Mouse (Mus musculus): ENCODE measurements around the gene Bcap29. TPM values are rescaled to one million over a fixed set of nuclear protein-coding genes. Genes with fewer than 3 reads are reported as not detected.

The Bcap29 gene
- total and polyA plus RNA-seq, 2 experiments = 1.1 to 8.3 TPM

DNA sequence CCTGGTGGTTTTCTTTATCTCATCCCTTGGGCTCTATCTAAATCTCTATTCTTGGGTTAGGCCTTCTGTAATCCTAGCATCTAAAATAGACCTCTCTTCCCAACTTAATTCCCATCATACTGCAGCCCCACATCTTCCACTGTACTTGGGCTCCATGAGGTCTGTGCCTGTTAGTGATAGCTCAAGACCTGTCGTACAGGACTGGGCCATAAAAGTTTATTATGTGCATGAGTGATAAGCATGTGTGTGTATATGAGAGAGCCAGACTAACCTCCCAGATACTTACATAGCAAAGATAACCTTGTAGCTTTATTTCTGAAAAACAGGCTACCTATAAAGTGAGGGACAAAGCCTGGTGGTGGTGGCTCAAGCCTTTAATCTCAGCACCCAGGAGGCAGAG, 80.1 kb downstream of the Bcap29 start:
- Histone ChIP-seq H3K9ac (ENCODE audit: low read depth, low read length) (no peak overlapping the region), H3K4me3 (ENCODE audit: insufficient read depth, low read depth, low read length) (no peak overlapping the region), H3K4me1 (ENCODE audit: control insufficient read depth, insufficient read depth, low read length) (peaks cover 1% of the 10 kb centered on the region; the same call in 1 of the 2 replicates), H3K27ac (replicated peaks; ENCODE audit: insufficient read depth, low read depth, low read length) (no peak overlapping the region), H3K27me3 (ENCODE audit: control insufficient read depth, insufficient read depth, low read length) (peaks cover 13% of the 10 kb centered on the region), H3K79me2 (ENCODE audit: control insufficient read depth, insufficient read depth, low read length) (no peaks in the 10 kb centered on the region), H3K36me3 (ENCODE audit: control insufficient read depth, insufficient read depth, low read length) (no peaks in the 10 kb centered on the region)
- no peak for TF ChIP-seq CTCF (IDR thresholded peaks at IDR 0.05; ENCODE audit: low read depth, low read length)
- no peak for TF ChIP-seq POLR2A (IDR thresholded peaks at IDR 0.05; ENCODE audit: extremely low read depth, insufficient read depth, low read length)
- DNase-seq (ENCODE audit: extremely low read depth, low read depth, low spot score) = no peak
- 93% methylated on average over 1 of the region's 1 CpGs for WGBS

DNA sequence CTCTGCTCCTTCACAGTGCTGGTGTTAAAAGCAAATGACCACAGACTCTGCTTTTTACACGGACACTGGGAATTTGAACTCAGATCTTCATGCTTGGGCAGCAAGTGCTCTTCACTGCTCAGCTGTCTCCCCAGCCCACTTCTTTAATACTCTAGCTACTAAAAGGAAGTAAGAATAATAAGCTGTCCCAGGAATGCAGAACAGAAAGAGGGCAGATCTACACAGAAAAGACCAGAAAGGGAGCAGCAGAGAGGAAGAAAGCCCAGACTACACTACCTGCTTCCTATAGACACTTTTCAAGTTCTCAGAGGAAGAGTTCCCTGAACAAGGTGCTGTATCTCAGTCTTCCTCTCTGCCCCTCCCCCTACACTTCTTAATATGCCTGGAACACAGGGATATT, 83.2 kb downstream of the Bcap29 start:
- WGBS = 74% methylated on average over 1 of the region's 1 CpGs
- TF ChIP-seq POLR2A (IDR thresholded peaks at IDR 0.05; ENCODE audit: extremely low read depth, insufficient read depth, low read length) (no peak), CTCF (IDR thresholded peaks at IDR 0.05; ENCODE audit: low read depth, low read length) (no peak)
- Histone ChIP-seq H3K27ac (replicated peaks; ENCODE audit: insufficient read depth, low read depth, low read length) (no peak overlapping the region), H3K79me2 (ENCODE audit: control insufficient read depth, insufficient read depth, low read length) (no peaks in the 10 kb centered on the region), H3K4me3 (ENCODE audit: insufficient read depth, low read depth, low read length) (no peak overlapping the region), H3K36me3 (ENCODE audit: control insufficient read depth, insufficient read depth, low read length) (no peaks in the 10 kb centered on the region), H3K4me1 (ENCODE audit: control insufficient read depth, insufficient read depth, low read length) (no peaks in the 10 kb centered on the region), H3K9ac (ENCODE audit: low read depth, low read length) (no peak overlapping the region), H3K27me3 (ENCODE audit: control insufficient read depth, insufficient read depth, low read length) (peaks cover 5% of the 10 kb centered on the region; the same call in 1 of the 2 replicates)
- no peak for DNase-seq (ENCODE audit: extremely low read depth, low read depth, low spot score)

DNA sequence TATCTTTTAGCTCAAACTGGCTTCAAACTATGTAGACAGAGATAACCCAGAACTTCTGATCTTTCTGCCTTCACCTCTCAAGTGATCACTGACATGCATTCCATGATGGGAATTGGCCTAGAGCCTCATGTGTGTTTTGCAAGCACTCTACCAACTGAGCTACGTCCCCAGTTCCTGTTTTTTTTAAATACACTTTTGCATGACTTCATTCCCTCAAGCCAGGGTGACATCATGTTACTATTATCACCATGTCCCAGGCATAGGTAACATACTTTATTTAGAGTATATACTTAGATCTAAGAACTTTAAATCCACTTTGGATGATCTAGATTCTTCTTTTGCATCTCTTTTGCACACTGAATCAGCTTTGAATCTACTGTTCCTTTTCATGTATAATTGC, 88.4 kb downstream of the Bcap29 start:
- no peaks in the 10 kb centered on the region for H3K4me1 ChIP-seq (ENCODE audit: control insufficient read depth, insufficient read depth, low read length)
- H3K36me3 ChIP-seq (ENCODE audit: control insufficient read depth, insufficient read depth, low read length) = no peaks in the 10 kb centered on the region
- TF ChIP-seq POLR2A (IDR thresholded peaks at IDR 0.05; ENCODE audit: extremely low read depth, insufficient read depth, low read length) (no peak), CTCF (IDR thresholded peaks at IDR 0.05; ENCODE audit: low read depth, low read length) (no peak)
- WGBS = 49% methylated on average over 1 of the region's 1 CpGs
- no peaks in the 10 kb centered on the region for H3K27me3 ChIP-seq (ENCODE audit: control insufficient read depth, insufficient read depth, low read length)
- H3K9ac ChIP-seq (ENCODE audit: low read depth, low read length) = no peak overlapping the region
- no peaks in the 10 kb centered on the region for H3K79me2 ChIP-seq (ENCODE audit: control insufficient read depth, insufficient read depth, low read length)
- no peak for DNase-seq (ENCODE audit: extremely low read depth, low read depth, low spot score)
- no peak overlapping the region for H3K27ac ChIP-seq (replicated peaks; ENCODE audit: insufficient read depth, low read depth, low read length)
- no peak overlapping the region for H3K4me3 ChIP-seq (ENCODE audit: insufficient read depth, low read depth, low read length)

DNA sequence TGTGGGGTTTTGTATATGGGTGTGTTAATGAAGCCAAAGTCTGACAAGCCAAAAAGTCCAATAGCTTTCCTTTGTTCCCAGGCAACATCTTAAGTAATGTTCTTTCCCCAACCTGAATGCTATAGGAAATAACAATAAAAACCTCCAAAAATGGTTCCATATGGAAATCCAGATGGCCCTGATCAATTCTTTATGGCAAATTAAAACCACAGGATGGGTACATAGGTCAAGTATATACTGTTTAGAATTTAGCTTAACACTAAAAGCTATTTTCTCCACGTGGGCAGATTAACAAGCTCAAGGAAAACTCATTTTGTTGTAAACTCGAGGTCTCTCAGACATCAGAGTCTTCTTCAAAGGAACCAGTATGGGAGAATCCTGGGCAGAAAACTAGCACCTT, 89.2 kb downstream of the Bcap29 start:
- Histone ChIP-seq H3K27me3 (ENCODE audit: control insufficient read depth, insufficient read depth, low read length) (no peaks in the 10 kb centered on the region), H3K4me3 (ENCODE audit: insufficient read depth, low read depth, low read length) (no peak overlapping the region), H3K4me1 (ENCODE audit: control insufficient read depth, insufficient read depth, low read length) (no peaks in the 10 kb centered on the region), H3K9ac (ENCODE audit: low read depth, low read length) (no peak overlapping the region), H3K36me3 (ENCODE audit: control insufficient read depth, insufficient read depth, low read length) (no peaks in the 10 kb centered on the region), H3K79me2 (ENCODE audit: control insufficient read depth, insufficient read depth, low read length) (no peaks in the 10 kb centered on the region), H3K27ac (replicated peaks; ENCODE audit: insufficient read depth, low read depth, low read length) (no peak overlapping the region)
- TF ChIP-seq CTCF (IDR thresholded peaks at IDR 0.05; ENCODE audit: low read depth, low read length) (no peak), POLR2A (IDR thresholded peaks at IDR 0.05; ENCODE audit: extremely low read depth, insufficient read depth, low read length) (no peak)
- DNase-seq (ENCODE audit: extremely low read depth, low read depth, low spot score) = no peak
- 52% methylated on average over 2 of the region's 2 CpGs for WGBS

DNA sequence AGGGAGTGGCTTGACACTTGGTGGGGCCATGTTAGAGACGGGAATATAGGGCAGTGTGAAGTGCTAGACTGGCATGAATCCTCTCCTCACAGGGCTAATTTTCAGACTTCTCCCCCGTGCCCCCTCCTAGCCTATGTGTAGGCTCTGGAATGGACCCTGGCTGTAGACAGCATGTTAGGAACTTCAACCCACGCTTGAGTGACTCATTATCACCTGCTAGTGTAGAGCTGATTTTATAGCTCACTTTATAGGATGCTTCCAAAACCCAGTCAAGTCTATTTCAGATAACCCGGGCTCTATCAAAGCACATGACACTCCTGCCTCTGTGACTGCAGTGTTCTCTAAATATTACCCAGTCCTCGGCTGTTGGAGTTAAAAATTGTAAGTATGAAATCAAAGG, 92.9 kb downstream of the Bcap29 start:
- Histone ChIP-seq H3K36me3 (ENCODE audit: control insufficient read depth, insufficient read depth, low read length) (no peaks in the 10 kb centered on the region), H3K4me3 (ENCODE audit: insufficient read depth, low read depth, low read length) (no peak overlapping the region), H3K79me2 (ENCODE audit: control insufficient read depth, insufficient read depth, low read length) (no peaks in the 10 kb centered on the region), H3K27me3 (ENCODE audit: control insufficient read depth, insufficient read depth, low read length) (no peaks in the 10 kb centered on the region), H3K9ac (ENCODE audit: low read depth, low read length) (no peak overlapping the region), H3K4me1 (ENCODE audit: control insufficient read depth, insufficient read depth, low read length) (peaks cover 5% of the 10 kb centered on the region), H3K27ac (replicated peaks; ENCODE audit: insufficient read depth, low read depth, low read length) (no peak overlapping the region)
- WGBS = 84% methylated on average over 5 of the region's 5 CpGs
- no peak for TF ChIP-seq POLR2A (IDR thresholded peaks at IDR 0.05; ENCODE audit: extremely low read depth, insufficient read depth, low read length)
- TF ChIP-seq CTCF (IDR thresholded peaks at IDR 0.05; ENCODE audit: low read depth, low read length) = no peak
- no peak for DNase-seq (ENCODE audit: extremely low read depth, low read depth, low spot score)

Other genes starting within 250 kb of the Bcap29 start
- gene Slc26a3, start 243.8 kb downstream of the Bcap29 start, total RNA-seq (2014; rRNA removed) = 0.37 TPM in 1 of 2 replicates, not detected in the other
- 0.06 and 0.09 TPM in 2 replicates for gene Slc26a3, start 243.8 kb downstream of the Bcap29 start, polyA plus RNA-seq (2012; rRNA removed)
- 2.2 and 3.0 TPM in 2 replicates for gene Cbll1, start 135.0 kb downstream of the Bcap29 start, total RNA-seq (2014; rRNA removed)
- 2.8 and 3.4 TPM in 2 replicates for gene Cbll1, start 135.0 kb downstream of the Bcap29 start, polyA plus RNA-seq (2012; rRNA removed)
- 0.20 and 0.92 TPM in 2 replicates for gene Slc26a4, start 74.7 kb downstream of the Bcap29 start, total RNA-seq (2014; rRNA removed)
- gene Slc26a4, start 74.7 kb downstream of the Bcap29 start, polyA plus RNA-seq (2012; rRNA removed) = 0.42 and 1.4 TPM in 2 replicates
- 3.1 and 3.2 TPM in 2 replicates for gene Dus4l, start 20.2 kb upstream of the Bcap29 start, total RNA-seq (2014; rRNA removed)
- 2.0 TPM in 2 replicates for gene Dus4l, start 20.2 kb upstream of the Bcap29 start, polyA plus RNA-seq (2012; rRNA removed)
- 28.7 and 33.5 TPM in 2 replicates for gene Cog5, start 20.2 kb upstream of the Bcap29 start, total RNA-seq (2014; rRNA removed)
- gene Cog5, start 20.2 kb upstream of the Bcap29 start, polyA plus RNA-seq (2012; rRNA removed) = 7.6 and 9.2 TPM in 2 replicates
- gene Gpr22, start 79.3 kb upstream of the Bcap29 start, total RNA-seq (2014; rRNA removed) = 0.13 TPM in 1 of 2 replicates, not detected in the other
- not detected in 2 replicates for gene Gpr22, start 79.3 kb upstream of the Bcap29 start, polyA plus RNA-seq (2012; rRNA removed)

Data from liver, adult 2 months (tissue).